Mouse (Mus musculus) ES-CJ7 (cell line): Measurements from ENCODE around the gene D7Ertd443e.
A peak's percentile ranks its signal among the peaks of the same experiment; 100 is the strongest.

Experiments used
- DNase-seq: peaks from one replicate; pipeline ENCODE4 v3.0.0; 2011; ENCODE audit warnings: low read depth, low spot score

D7Ertd443e gene

DNA sequence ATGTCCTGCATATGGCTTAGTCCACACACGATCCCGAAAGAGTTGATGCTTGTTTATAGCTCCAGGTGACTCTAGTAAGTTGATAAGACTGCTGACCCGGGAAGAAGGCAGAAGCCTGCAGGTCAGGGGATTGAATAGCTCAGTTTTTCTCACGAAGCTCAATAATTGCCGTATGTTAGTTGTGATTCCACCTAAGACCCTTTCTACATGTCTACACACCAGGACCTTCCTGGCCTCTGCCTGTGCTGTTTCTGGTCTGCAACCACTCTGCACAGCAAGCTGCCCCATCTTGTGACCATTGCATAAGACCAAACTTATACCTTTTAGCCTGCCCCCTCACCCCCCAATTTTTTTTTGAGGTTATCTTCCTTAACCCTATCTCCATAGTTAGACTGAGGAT is 96.3 kb downstream of the D7Ertd443e start:
- DNase-seq = no peak

DNA sequence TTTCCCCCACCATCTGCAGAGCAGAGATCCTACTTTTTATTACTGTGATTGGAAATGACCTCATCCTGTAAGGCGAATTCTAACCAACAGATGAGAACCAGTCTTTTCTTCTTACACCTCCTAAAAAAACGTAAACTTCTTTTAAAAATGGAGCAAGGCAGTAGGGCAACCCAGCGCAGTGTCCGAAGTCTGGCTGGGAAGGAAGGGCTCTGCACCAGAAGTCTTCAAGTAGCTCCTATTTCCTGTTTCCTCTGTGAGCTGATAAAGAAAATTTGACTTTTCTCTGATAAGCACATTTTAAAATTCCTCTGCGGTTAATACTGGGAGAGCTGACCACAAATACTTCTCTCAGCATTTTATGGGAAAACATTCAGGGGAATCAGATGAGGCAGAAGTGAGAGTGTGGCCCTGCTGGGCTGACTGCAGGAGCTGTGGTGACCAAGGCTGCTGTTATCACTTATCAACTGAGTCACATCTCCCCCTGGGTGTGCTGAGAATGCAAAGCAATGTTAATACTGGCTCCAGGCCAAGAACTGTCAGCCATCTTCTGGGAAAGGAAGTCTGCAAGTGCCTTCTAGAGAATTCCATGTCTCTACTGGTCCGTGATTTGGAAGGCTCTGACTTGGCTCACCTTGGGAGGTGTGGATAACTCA is 97.8 kb downstream of the D7Ertd443e start:
- DNase-seq = no peak

DNA sequence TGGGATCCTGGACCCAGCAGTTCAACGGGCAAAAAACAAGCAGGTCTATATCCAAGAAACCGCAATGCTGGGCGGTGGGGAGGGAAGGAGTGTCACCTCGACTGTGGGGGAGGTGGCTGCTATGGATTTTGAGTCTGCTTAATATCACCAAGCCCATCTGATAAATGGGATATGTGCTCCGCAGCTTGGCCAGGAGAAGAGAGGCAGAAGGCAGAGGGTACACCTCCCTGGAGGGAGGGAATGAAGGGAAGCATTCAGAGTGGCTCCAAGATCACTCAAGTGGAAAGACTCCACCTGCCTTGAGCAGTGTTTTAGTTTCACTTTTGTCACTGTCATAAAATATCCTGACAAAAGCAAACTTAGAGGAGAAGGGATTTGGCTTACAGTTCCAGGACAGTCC is 112.5 kb downstream of the D7Ertd443e start:
- DNase-seq = peak; percentile 11

DNA sequence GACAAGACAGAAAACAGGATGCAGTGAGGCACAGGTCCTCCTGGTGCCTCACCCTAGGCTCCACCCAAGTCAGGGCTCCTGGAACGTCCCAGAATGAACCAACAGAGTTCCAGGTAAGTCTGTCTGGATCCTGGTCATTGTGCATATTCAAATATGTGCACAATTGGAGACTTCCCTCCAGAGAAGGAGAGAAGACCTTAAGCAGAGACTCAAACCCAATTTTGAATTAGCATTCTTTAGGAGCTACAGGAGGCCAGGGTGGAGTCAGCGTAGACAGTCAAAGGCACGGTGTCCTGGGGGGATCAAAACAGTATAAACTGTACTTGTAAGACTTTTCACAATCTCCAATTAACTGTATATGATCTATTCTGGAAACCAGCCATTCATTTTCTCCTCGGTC is 113.0 kb downstream of the D7Ertd443e start:
- peak; percentile 88 for DNase-seq

GRCm38 (mm10) chr7:134265783-134266182 is 119.7 kb downstream of the D7Ertd443e start:
- no peak for DNase-seq

DNA sequence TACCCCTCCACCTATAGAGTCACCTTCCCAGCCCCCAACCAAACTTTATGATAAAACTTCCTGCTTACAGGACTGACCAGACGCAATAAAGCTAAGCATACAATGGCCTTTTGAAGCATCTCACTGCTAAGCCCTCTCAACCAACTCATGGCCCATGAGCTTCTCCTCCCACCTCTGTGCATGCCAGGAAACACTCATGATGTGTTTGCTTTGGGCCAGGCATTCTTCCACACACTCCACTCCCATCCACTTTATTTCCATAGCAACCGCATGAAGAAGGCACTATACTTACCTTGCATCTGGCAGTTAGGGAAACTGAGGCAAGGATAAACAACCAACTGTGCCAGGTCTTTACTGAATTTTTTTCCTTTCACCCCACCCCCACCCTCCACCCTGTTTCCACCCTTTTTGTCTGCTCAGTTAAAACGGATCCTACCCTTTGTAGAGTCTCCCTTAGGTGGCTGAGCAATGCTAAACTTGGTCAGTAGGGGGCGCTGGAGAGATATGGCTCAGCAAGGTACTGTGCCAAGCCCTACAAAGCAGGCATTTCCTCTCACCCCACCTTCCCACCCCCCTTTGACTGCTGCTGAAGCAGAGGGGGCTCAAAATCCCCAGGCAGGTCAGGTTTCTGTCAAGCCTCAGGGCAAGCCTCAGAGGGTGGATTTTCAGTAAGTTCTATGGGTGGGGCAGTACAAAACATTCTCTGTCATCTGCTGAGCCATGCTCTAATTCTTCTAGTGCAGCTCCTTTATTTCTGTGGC is 122.1 kb downstream of the D7Ertd443e start:
- peak; percentile 78 for DNase-seq

GRCm38 (mm10) chr7:134261003-134261701 is 124.3 kb downstream of the D7Ertd443e start:
- DNase-seq = no peak

DNA sequence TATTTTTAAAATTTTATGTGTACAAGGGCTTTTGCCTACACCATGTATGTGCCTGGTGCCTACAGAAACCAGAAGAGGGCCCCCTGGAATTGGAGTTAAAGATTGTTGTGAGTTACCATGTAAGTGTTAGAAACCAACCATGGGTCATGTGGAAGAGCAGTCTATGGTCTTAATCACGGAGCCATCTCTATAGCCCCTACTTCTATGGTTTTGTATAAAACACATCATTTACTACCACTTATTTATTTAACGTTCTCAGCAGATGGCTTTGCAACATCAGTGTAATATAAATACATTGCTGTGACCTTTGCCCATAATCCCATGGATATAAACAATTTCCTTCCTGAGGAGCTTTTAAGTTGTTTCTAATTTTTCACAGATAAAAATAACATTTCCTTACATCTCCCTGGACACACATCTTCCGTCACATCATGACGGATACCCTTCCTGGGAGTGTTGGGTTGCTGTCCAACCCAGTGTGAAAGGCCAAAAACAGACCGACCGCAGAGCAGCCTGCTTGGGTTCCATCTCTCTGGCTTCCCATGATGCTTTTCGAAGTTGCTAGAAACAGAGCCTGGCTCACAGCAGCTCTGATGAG is 135.1 kb downstream of the D7Ertd443e start:
- DNase-seq = no peak

DNA sequence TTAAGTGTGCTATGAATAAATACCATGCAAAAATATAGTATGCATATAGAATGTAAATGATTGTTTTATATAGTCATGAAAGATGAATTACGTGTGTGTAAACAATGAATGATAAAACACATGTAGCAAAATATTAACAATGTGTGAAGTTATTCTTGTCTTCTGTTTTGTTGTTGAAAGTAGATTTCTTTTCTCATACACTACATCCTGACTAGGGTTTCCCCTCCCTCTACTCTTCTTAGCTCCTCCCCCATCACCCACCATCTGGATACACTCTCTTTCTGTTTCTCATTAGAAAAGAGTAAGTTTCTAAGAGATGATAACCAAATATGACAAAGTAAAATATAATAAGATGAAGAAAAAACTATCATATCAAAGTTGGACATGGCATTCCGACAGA is 137.4 kb downstream of the D7Ertd443e start:
- DNase-seq = no peak

DNA sequence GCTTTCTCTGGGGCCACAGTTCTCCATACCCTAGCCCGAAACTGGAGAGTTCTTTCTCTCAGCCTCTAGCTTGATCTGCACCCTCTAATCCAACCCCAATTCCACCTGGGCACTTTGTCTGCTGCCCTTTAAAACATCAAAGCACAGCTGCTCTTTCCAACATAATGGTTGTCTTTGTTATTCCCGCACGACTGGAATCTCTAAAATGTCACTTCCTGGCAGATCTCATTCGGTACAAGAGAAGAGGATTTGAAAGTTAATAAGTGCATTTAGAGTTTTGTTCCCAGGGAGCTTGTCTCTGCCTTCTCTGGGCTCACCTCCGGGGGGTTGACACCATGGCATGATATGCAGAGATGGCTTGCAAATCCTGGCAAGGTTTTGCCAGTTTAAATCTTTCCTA is 138.8 kb downstream of the D7Ertd443e start:
- peak; percentile 74 for DNase-seq

- no peak for DNase-seq
Observed at GRCm38 (mm10) chr7:134242773-134243172, 142.7 kb downstream of the D7Ertd443e start.

DNA sequence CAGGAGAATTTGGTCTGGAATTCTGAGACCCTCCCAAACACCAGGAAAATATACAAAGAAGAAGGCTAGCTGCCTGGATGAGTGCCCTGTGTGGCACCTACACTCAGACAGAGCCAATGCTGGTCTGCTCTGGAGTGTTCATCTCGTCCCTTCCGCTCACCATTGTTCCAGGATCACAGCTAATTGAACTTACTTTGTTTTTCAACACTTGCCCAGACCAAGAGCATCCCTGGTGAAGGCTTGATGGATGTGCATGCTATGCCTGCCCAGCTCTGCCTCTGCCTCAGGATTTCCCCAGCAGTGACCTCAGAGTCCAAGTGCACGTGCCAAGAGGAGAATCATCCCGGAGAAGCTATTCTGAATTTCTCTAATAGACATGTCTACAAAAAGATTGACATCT is 144.2 kb downstream of the D7Ertd443e start:
- no peak for DNase-seq

- DNase-seq = no peak
Observed at GRCm38 (mm10) chr7:134240579-134240978, 144.9 kb downstream of the D7Ertd443e start.

DNA sequence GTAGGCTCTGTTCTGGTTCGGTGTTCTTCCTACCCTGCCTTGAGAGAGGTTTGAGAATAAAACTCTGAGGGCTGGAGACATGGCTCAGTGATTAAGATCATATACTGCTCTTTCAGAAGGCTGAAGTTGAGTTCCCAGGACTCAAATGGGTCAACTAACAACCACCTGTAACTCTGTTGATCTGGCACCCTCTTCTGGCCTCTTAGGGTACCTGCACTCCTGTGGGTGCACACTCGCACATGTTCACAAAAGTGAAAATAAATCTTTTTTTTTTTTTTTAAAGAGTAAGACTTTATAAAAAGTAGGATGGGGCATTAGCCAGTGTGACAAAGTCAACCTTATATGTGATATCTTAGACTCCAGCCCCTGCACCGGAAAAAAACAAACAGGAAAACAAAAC is 146.6 kb downstream of the D7Ertd443e start:
- peak; percentile 23 for DNase-seq

- no peak for DNase-seq
Observed at GRCm38 (mm10) chr7:134237356-134237755, 148.1 kb downstream of the D7Ertd443e start.

DNA sequence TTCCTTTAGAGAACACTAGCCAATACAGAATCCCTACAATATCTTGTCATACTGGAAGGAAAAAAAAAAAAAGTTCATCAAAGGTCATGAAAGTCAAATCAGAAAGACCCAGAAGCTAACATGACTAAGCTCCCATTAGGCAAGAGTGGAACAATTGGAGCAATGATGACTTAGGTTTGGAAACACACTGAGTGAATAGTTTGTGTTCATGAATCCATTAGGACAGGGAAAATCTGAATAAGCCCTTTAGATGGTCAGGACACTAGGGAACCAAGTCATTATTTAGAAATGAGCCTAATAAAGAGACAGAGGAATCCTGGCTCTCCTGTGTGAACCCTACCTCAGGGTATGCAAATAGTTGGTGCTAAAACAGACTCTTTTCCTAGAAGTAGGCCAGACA is 148.7 kb downstream of the D7Ertd443e start:
- DNase-seq = no peak

DNA sequence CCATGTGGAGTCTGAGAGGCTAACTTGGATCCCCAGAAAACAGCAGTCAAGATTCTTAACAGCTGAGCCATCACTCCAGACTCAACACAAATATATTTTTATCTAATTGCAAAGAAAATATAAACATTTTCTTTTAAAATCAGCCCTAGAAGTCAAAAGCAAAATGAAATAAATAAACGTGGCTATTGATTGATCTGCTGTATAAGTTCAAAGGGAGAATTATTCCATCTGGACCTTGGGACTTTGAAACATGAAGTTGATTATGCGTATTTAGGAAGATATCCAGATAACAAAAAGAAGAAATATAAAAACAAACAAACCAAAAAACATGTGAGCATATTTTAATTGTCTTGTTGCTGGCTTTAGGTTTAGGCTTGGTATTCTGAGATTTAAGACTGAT is 149.9 kb downstream of the D7Ertd443e start:
- DNase-seq = no peak

GRCm38 (mm10) chr7:134231378-134232346 is 153.8 kb downstream of the D7Ertd443e start, which contains the start of gene Adam12:
Gene Adam12, minus strand, starts transcription at chr7:134232146.
- no peak for DNase-seq

DNA sequence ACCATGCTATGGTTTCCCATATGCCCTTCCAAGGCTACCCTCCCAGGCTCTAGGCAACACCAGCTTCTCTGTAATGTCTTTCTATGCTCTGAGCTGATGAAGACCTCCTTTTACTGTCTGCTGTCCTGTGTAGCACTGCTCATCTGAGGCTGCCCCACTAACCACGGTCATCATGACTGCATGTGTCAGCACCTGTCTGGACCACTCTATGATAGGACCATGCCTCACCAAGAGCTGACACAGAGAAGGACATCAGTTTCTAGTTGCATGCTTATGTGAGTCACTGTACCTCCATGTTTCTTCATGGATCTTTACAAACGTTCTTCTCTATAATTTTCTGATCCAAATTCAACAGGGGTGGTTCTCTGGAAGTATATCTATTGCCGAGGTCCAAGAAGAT is 154.8 kb downstream of the D7Ertd443e start:
- DNase-seq = no peak

DNA sequence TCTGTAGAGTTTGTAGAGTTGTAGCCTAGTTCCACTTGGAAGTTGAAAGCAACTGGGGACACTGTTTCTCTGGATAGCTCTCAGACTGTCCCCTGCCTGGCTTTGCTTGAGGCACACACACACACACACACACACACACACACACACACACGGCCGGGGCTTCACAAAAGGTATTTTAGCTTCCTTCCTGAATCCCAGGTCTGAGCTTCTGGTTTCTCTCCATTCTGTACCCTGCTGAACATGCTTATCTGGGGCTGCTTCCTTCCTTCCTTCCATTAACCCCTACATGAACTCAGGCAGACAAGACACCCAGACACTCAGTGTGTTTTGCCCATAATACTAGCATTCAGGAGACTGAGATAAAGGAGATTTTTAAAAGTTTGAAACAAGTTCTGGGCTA is 155.6 kb downstream of the D7Ertd443e start:
- no peak for DNase-seq
